Mouse (Mus musculus) midbrain, embryonic 11.5 days (tissue): Measurements from ENCODE around the gene L1cam. TPM values are rescaled to one million over a fixed set of nuclear protein-coding genes. Genes with fewer than 3 reads are reported as not detected.
A peak's percentile ranks its signal among the peaks of the same experiment; 100 is the strongest.

Source experiments
- ATAC-seq: fragments of 200-750 bp; cut with Nextera tagmentation; 2 replicates; pipeline ENCODE4 v1.8.0; 2017; ENCODE audit warnings: moderate TSS enrichment, moderate library complexity; ENCODE audit not compliant: low FRiP score
- DNase-seq: peaks from one replicate; pipeline ENCODE4 v3.0.0; 2015; ENCODE audit warnings: low spot score; ENCODE audit errors: missing footprints
- H3K27ac ChIP-seq: fragments of 300-500 bp; sonication (generic); 2 replicates; pipeline ENCODE4 v1.5.1; 2014; ENCODE audit warnings: low read depth, low read length
- H3K27me3 ChIP-seq: fragments of 300-500 bp; sonication (generic); 2 replicates; pipeline ENCODE4 v1.6.1; 2014; ENCODE audit warnings: mild to moderate bottlenecking, low read length, moderate library complexity, mixed read lengths; ENCODE audit not compliant: control insufficient read depth, insufficient read depth
- H3K36me3 ChIP-seq: fragments of 300-500 bp; sonication (generic); 2 replicates; pipeline ENCODE4 v1.6.1; 2014; ENCODE audit warnings: mild to moderate bottlenecking, low read length, moderate library complexity, mixed read lengths; ENCODE audit not compliant: control insufficient read depth, insufficient read depth
- H3K4me1 ChIP-seq: fragments of 300-500 bp; sonication (generic); 2 replicates; pipeline ENCODE4 v1.6.1; 2014; ENCODE audit warnings: low read length; ENCODE audit not compliant: control insufficient read depth, insufficient read depth
- H3K4me2 ChIP-seq: fragments of 300-500 bp; sonication (generic); 2 replicates; pipeline ENCODE4 v1.6.1; 2014; ENCODE audit warnings: mild to moderate bottlenecking, moderate library complexity
- H3K4me3 ChIP-seq: fragments of 300-500 bp; sonication (generic); 2 replicates; pipeline ENCODE4 v1.5.1; 2014; ENCODE audit warnings: low read depth, low read length
- H3K9ac ChIP-seq: fragments of 300-500 bp; sonication (generic); 2 replicates; pipeline ENCODE4 v1.6.1; 2014; ENCODE audit warnings: low read length
- H3K9me3 ChIP-seq: fragments of 300-500 bp; sonication (generic); 2 replicates; pipeline ENCODE4 v1.6.1; 2016; ENCODE audit warnings: low read length; ENCODE audit not compliant: control insufficient read depth
- WGBS: fragments of 180-500 bp; shearing (Covaris S2); extraction: QIAGEN DNeasy Blood & Tissue Kit; methylation state at CpG from one replicate; pipeline ENCODE4 v1.1.7; 2014; 5-methylcytosine and 5-hydroxymethylcytosine counted together
- polyA plus RNA-seq: library from polyadenylated mRNA; unstranded; fragments of >200 nt; fragmentation: Nextera tagmentation; extraction: Ambion mirVana; gene quantifications from 2 replicates; pipeline ENCODE4 v1.2.1, GENCODE M21; 2014

L1cam gene
- polyA plus RNA-seq, 1 experiment from 2014 or later: 18.3 TPM

DNA sequence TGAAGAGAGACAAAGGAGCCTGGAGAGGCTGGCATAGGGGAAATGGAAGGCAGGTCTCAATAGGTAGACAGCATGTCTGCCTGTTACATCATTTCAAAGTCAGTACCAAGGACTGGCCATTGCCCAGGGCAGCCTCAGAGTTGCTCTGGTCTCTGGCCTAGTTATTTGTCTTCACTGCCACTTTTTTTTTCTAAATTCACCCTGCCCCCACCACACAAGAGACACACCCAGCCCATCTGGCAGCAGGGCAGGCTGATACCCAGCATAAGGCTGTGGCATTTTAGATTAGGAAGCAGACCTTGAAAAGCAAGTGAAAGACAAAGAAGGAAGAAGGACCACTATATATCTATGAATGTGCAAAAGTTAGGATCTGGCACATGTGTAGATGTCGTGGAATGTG, 28.1 kb downstream of the L1cam start:
- Histone ChIP-seq H3K27me3 (no peaks in the 10 kb centered on the region), H3K4me2 (no peak overlapping the region), H3K27ac (peak overlapping the region; percentile 22; the same call in 1 of the 2 replicates), H3K4me1 (peaks cover 9% of the 10 kb centered on the region), H3K36me3 (no peaks in the 10 kb centered on the region), H3K4me3 (no peak overlapping the region), H3K9me3 (no peaks in the 10 kb centered on the region), H3K9ac (no peak overlapping the region)
- ATAC-seq (no peak), DNase-seq (no peak)
- 80% methylated on average over 1 of the region's 1 CpGs for WGBS

GRCm38 (mm10) chrX:73867256-73867655, 28.6 kb downstream of the L1cam start:
- Histone ChIP-seq H3K9ac (no peak overlapping the region), H3K27ac (peak overlapping the region; percentile 22; the same call in 1 of the 2 replicates), H3K9me3 (no peaks in the 10 kb centered on the region), H3K4me3 (no peak overlapping the region), H3K4me2 (no peak overlapping the region), H3K27me3 (no peaks in the 10 kb centered on the region), H3K4me1 (peaks cover 9% of the 10 kb centered on the region), H3K36me3 (no peaks in the 10 kb centered on the region)
- 0 out of 2 replicates have a peak, but pooled peaks have one; percentile 22 for ATAC-seq
- 26% methylated on average over 3 of the region's 3 CpGs for WGBS
- no peak for DNase-seq

DNA sequence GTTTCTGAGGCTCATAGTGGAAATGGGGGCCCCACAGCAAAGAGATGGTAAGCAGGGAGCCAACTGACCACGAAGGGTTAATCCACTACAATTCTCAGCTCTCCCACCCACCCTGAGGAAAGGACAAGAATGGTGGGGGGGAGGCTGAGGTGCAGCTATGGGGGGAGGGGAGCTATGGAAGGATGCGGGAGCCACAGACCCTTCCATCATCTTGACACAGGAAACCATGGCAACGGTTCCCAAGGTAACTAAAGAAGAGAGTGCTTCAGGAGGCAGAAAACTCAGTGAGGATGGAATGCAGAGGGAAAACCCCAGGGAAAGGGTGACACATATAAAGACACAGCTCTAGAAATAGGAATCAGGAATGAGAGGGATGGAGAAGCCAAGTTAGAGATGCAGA, 31.2 kb downstream of the L1cam start:
- peak; percentile 85 for DNase-seq
- Histone ChIP-seq H3K9ac (no peak overlapping the region), H3K4me2 (no peak overlapping the region), H3K36me3 (no peaks in the 10 kb centered on the region), H3K9me3 (no peaks in the 10 kb centered on the region), H3K27me3 (no peaks in the 10 kb centered on the region), H3K4me3 (no peak overlapping the region), H3K27ac (no peak overlapping the region), H3K4me1 (peaks cover 9% of the 10 kb centered on the region)
- peak; percentile 84 for ATAC-seq
- whole genome bisulfite sequencing: 47% methylated on average over 3 of the region's 3 CpGs

- Histone ChIP-seq H3K4me3 (no peak overlapping the region), H3K36me3 (no peaks in the 10 kb centered on the region)
Measured at GRCm38 (mm10) chrX:73855087-73855408, 40.9 kb downstream of the L1cam start.

GRCm38 (mm10) chrX:73854326-73855086, 41.4 kb downstream of the L1cam start:
- Histone ChIP-seq H3K4me2 (no peak overlapping the region), H3K9me3 (no peaks in the 10 kb centered on the region), H3K36me3 (no peaks in the 10 kb centered on the region), H3K27ac (no peak overlapping the region), H3K4me3 (no peak overlapping the region), H3K4me1 (no peaks in the 10 kb centered on the region), H3K9ac (no peak overlapping the region), H3K27me3 (no peaks in the 10 kb centered on the region)
- 87% methylated on average over 9 of the region's 9 CpGs for WGBS
- DNase-seq (no peak), ATAC-seq (no peak)

More at GRCm38 (mm10) chrX:73855087-73855408, 40.9 kb downstream of the L1cam start:
- Histone ChIP-seq H3K9me3 (no peaks in the 10 kb centered on the region), H3K4me2 (no peak overlapping the region), H3K27me3 (no peaks in the 10 kb centered on the region), H3K27ac (no peak overlapping the region), H3K9ac (no peak overlapping the region), H3K4me1 (no peaks in the 10 kb centered on the region)
- ATAC-seq (no peak), DNase-seq (no peak)
- 68% methylated on average over 3 of the region's 3 CpGs for WGBS

DNA sequence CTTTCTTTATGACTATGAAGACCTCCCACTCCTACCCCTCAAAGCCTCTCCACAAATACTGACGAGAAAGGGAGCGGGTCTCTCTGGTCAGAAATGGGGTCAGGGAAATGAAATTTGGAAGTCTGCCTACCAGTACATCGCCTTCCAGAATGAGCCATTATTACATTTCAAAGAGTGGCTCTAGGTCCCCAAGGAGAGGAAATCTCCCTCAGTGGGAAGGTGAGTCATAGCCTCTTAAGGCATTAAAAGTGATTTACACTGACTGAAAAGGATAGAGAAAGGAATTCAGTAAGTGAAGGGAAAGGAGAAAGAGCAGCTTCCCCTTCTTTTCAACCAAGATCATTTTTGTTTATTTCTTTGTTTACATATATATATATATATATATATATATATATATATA, 59.2 kb downstream of the L1cam start:
- Histone ChIP-seq H3K36me3 (no peaks in the 10 kb centered on the region), H3K9ac (no peak overlapping the region), H3K4me3 (no peak overlapping the region), H3K4me2 (no peak overlapping the region), H3K9me3 (no peaks in the 10 kb centered on the region), H3K4me1 (no peaks in the 10 kb centered on the region), H3K27ac (no peak overlapping the region), H3K27me3 (no peaks in the 10 kb centered on the region)
- WGBS: 84% methylated on average over 3 of the region's 3 CpGs
- no peak for ATAC-seq
- DNase-seq: no peak

DNA sequence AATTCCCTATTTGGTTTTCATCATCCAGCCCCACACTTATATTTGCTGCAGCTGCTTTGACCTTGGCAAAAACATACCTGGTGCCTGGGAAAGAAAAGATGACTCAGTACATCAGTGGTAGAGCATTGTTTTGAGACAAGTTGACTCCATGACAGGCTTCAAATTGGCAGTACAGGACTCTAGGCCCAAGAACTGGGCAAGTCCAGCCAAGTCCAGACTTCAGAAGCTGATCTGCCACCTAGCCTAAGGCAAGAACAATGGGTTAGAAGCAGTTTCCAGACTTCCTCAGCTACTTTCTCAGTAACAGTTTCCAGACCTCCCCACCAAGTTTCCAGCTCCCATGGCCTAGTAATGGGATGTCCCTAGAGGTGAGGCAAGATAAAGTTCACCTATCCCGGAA, 60.2 kb downstream of the L1cam start:
- ATAC-seq: no peak
- H3K4me1 ChIP-seq: no peaks in the 10 kb centered on the region
- H3K4me3 ChIP-seq: no peak overlapping the region
- no peak overlapping the region for H3K4me2 ChIP-seq
- no peaks in the 10 kb centered on the region for H3K9me3 ChIP-seq
- no peak overlapping the region for H3K9ac ChIP-seq
- no peaks in the 10 kb centered on the region for H3K36me3 ChIP-seq
- 100% methylated on average over 1 of the region's 1 CpGs for WGBS
- no peak for DNase-seq
- no peak overlapping the region for H3K27ac ChIP-seq
- no peaks in the 10 kb centered on the region for H3K27me3 ChIP-seq

DNA sequence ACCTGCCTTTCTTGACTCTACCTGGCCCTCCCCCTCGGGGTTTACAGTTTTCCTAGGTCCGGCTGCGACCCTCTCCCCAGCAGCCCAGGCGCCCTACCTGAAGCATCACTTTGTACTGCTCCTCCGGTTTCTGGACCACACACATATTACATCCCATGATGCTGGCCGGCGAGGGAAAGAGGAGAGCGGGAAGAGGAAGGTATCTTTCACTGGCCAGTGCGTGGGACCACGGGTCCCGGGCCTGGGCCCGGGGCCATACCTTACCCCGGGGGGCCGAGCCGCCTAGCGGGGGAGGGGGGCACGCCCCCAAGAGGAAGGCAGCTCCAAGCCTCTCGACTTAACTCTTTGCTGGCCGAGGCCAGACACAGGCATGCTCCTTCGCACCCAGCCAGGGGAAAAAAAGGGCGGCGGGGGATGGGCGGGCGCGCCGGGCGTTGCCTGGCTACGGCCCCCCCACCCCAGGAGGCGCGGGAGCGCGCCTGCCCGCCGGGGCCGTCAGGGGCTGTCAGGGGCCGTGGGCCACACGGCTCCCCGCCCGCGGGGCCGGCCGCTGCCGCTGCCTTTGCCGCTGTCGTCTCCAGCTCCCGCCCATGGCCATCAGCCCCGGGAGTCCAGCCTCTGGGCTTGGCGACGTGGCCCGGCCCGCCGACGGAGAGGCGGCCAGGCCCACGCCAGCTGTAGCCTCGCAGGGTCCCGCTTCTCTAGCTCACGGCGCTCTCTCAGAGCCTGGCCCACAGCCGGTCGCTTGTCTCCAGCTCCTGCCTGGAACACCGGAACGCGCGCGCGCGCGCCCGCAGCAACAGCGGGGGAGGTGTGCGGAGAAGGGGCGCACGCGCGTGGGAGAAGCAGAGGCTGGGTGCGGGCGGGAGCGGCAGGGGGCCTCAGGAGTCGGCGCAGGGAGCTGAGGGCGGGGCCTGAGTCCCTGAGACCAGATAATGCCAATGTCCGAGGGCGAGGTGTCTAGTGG, 71.4 kb downstream of the L1cam start, which contains the start of gene Pdzd4:
Gene Pdzd4, minus strand, starts transcription at position 785 of the 967 bp plus-strand sequence.
- peak; percentile 85 for ATAC-seq
- Histone ChIP-seq H3K27me3 (no peaks in the 10 kb centered on the region), H3K36me3 (no peaks in the 10 kb centered on the region)

GRCm38 (mm10) chrX:73823747-73824146, 72.2 kb downstream of the L1cam start:
- DNase-seq (peak; percentile 84), ATAC-seq (peak; percentile 58)
- Histone ChIP-seq H3K27ac (no peak overlapping the region), H3K4me3 (peak overlapping the region; percentile 58), H3K9me3 (no peaks in the 10 kb centered on the region), H3K4me2 (peak overlapping the region; percentile 64), H3K36me3 (no peaks in the 10 kb centered on the region), H3K4me1 (0 out of 2 replicates have a peak, but pooled peaks cover 2% of the 10 kb centered on the region), H3K27me3 (no peaks in the 10 kb centered on the region), H3K9ac (peak overlapping the region; percentile 77)
- 18% methylated on average over 17 of the region's 17 CpGs for WGBS

More for the DNA sequence above, 71.4 kb downstream of the L1cam start, which contains the start of gene Pdzd4:
- Histone ChIP-seq H3K4me2 (peak within 1 kb of the TSS; percentile 64), H3K9me3 (no peaks in the 10 kb centered on the region), H3K9ac (peak within 1 kb of the TSS; percentile 77), H3K4me3 (peak within 1 kb of the TSS; percentile 58), H3K27ac (peak within 1 kb of the TSS; percentile 54), H3K4me1 (0 out of 2 replicates have a peak, but pooled peaks cover 2% of the 10 kb centered on the region)
- 11% methylated on average over 48 of the region's 84 CpGs for WGBS
- peak; percentile 95 for DNase-seq
